Mouse (Mus musculus) kidney, adult 2 months (tissue): Measurements from ENCODE around the gene Iqcg. TPM values are rescaled to one million over a fixed set of nuclear protein-coding genes. Genes with fewer than 3 reads are reported as not detected.

Experiments used
- DNase-seq: peaks from one replicate; pipeline ENCODE4 v3.0.0; 2021
- H3K27ac ChIP-seq: fragments of 200-500 bp; 2 replicates; pipeline ENCODE4 v1.5.1; 2012; ENCODE audit warnings: low read depth, low read length, control low read depth, inconsistent platforms; ENCODE audit not compliant: insufficient read depth
- H3K27me3 ChIP-seq: fragments of 200-500 bp; replicated peaks from 2 replicates; pipeline ENCODE4 v1.6.1; 2012; ENCODE audit warnings: mild to moderate bottlenecking, moderate library complexity, low read length, inconsistent platforms; ENCODE audit not compliant: control insufficient read depth, insufficient read depth
- H3K36me3 ChIP-seq: fragments of 200-500 bp; 2 replicates; pipeline ENCODE4 v1.6.1; 2012; ENCODE audit warnings: mild to moderate bottlenecking, moderate library complexity, low read length, inconsistent platforms; ENCODE audit not compliant: control insufficient read depth, insufficient read depth
- H3K4me1 ChIP-seq: fragments of 200-500 bp; 2 replicates; pipeline ENCODE4 v1.6.1; 2011; ENCODE audit warnings: low read length; ENCODE audit not compliant: control insufficient read depth, insufficient read depth
- H3K4me3 ChIP-seq: fragments of 200-500 bp; 2 replicates; pipeline ENCODE4 v1.5.1; 2011; ENCODE audit warnings: mild to moderate bottlenecking, low read depth, low read length, control low read depth; ENCODE audit not compliant: insufficient read depth
- CTCF ChIP-seq: fragments of 200-500 bp; conservative IDR thresholded peaks from 2 replicates; pipeline ENCODE4 v1.5.1; 2011; ENCODE audit warnings: low read depth, mild to moderate bottlenecking, control low read depth, low read length, moderate library complexity, mixed read lengths; ENCODE audit not compliant: insufficient read depth, insufficient read length
- POLR2A ChIP-seq: fragments of 200-500 bp; IDR thresholded peaks from one replicate; pipeline ENCODE4 v1.6.1; 2011; ENCODE audit warnings: low read depth, low read length, control low read depth
- WGBS: fragments of 180-500 bp; shearing (Covaris S2); methylation state at CpG from one replicate; pipeline ENCODE4 v1.1.7; 2018; 5-methylcytosine and 5-hydroxymethylcytosine counted together
- polyA plus RNA-seq: library from polyadenylated mRNA; depleted of rRNA; stranded (reverse); fragments of >200 nt; gene quantifications from 2 replicates; pipeline ENCODE4 v1.2.3, GENCODE M21; 2012; rRNA removed

The Iqcg gene
- 2.8 and 3.8 TPM in 2 replicates for polyA plus RNA-seq

GRCm38 (mm10) chr16:33056095-33056785, at the start of gene Iqcg, which contains the start of gene Rpl35a:
TSS of gene Iqcg (minus strand) at chr16:33056218.
TSS of gene Rpl35a (plus strand) at chr16:33056453.
- under 1% methylated on average over 47 of the region's 47 CpGs for WGBS
- Histone ChIP-seq H3K4me1 (peaks cover 10% of the 10 kb centered on the region), H3K27ac (peak within 1 kb of the TSS; percentile 92), H3K4me3 (peak within 1 kb of the TSS; percentile 77), H3K27me3 (no peaks in the 10 kb centered on the region), H3K36me3 (peaks cover 3% of the 10 kb centered on the region)
- peak; percentile 65 for TF ChIP-seq POLR2A
- no peak for TF ChIP-seq CTCF
- DNase-seq: peak; percentile 93

DNA sequence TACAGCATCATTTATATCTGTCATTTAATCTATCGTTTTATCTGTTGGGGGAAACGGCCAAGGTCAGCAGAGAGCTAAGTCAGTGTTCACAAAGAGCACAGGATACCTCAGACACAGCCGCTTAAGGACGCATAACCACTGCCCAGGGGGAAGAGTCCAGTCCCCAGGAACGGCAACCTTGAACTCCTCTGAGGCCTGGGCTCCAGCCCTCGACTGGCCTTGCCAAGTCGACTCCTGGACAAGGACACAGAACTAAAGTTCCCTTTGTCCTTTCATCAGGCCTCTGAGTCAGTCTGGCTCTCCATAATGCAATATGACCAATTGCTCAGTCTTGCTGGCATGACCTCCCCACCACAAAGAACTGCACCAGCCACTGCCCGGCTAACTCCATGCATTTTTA, 29.6 kb upstream of the Iqcg start:
- H3K4me3 ChIP-seq: no peak overlapping the region
- H3K4me1 ChIP-seq: no peaks in the 10 kb centered on the region
- peaks cover 3% of the 10 kb centered on the region; the same call in 1 of the 2 replicates for H3K36me3 ChIP-seq
- no peak overlapping the region for H3K27ac ChIP-seq
- no peaks in the 10 kb centered on the region for H3K27me3 ChIP-seq
- TF ChIP-seq CTCF (no peak), POLR2A (no peak)
- WGBS: 58% methylated on average over 8 of the region's 8 CpGs
- peak; percentile 54 for DNase-seq

DNA sequence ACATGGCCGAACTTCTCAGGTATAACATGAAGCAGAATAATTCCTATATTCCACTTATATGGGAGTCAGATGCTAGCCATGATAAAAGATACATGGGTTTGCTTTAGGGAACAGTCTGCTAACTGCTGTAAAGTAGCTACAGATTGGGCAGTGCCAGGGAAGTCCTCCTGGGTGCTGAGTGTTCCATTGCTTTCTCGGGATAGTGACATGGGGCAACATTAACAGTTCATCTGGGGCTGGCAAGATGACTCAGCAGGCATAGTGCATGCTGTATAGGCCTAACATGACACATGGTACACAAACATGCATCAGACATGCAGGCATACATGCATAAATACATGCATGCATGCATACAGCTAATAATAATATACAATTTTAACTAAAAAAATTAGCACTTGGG, 28.0 kb upstream of the Iqcg start:
- WGBS: 82% methylated on average over 2 of the region's 2 CpGs
- no peak overlapping the region for H3K4me3 ChIP-seq
- no peak overlapping the region for H3K27ac ChIP-seq
- no peaks in the 10 kb centered on the region for H3K4me1 ChIP-seq
- TF ChIP-seq POLR2A (no peak), CTCF (no peak)
- no peaks in the 10 kb centered on the region; the same call in 1 of the 2 replicates for H3K36me3 ChIP-seq
- no peak for DNase-seq
- no peaks in the 10 kb centered on the region for H3K27me3 ChIP-seq

- no peak for DNase-seq
- Histone ChIP-seq H3K27me3 (no peaks in the 10 kb centered on the region), H3K4me3 (no peak overlapping the region), H3K36me3 (no peaks in the 10 kb centered on the region; the same call in 1 of the 2 replicates), H3K4me1 (no peaks in the 10 kb centered on the region), H3K27ac (no peak overlapping the region)
- no peak for TF ChIP-seq POLR2A
- no peak for TF ChIP-seq CTCF
- WGBS: 91% methylated on average over 6 of the region's 6 CpGs
Observed at GRCm38 (mm10) chr16:33082951-33083350, 26.9 kb upstream of the Iqcg start.

DNA sequence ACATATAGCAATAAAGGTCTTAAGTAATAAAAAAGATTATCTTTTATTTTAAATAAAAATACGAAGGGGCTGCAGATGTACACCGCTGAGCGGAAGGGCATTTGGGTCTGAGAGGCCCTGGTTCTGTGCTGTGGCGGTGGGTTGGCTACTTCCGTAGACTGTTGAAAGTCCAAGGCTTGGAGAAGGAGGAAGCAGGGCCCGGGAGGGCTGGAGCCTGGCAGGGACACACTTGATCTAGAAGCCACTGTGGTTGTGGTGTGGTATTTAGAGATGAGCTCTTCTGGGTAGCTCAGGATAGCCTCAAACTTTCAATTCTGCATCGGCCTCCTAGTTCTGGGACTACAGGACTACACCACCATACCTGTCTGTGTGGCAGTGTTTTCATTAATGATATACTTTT, 24.0 kb upstream of the Iqcg start:
- no peak for DNase-seq
- H3K4me3 ChIP-seq: no peak overlapping the region
- no peak for TF ChIP-seq POLR2A
- no peak for TF ChIP-seq CTCF
- H3K4me1 ChIP-seq: no peaks in the 10 kb centered on the region
- H3K27me3 ChIP-seq: no peaks in the 10 kb centered on the region
- H3K36me3 ChIP-seq: no peaks in the 10 kb centered on the region; the same call in 1 of the 2 replicates
- 91% methylated on average over 7 of the region's 7 CpGs for WGBS
- no peak overlapping the region for H3K27ac ChIP-seq

DNA sequence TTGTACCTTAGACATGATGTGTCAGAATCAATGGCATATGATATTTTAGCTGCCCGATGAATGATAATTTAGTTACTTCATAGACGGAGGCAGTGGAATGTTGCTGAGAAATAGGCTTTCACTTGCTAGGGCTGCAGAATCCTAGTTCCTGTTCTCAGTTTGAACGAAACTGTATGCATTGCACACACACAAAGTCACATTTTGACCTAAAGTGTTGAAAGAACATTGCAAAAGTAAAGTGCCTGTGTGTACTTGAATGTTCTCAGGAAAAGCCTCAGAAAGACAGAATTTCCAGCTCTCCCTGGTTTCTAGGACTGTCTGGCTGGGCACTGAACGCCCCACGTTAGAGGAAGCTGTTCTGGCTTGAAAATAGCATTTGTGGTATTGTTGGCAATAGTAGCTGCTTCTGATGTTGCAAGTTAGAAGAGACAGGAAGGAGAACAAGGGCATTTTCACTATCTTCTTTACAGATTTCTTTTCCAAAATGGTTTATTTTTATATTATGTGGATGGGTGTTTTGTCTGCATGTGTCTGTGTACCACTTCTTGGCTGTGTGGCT, 21.1 kb upstream of the Iqcg start:
- no peak for DNase-seq
- no peaks in the 10 kb centered on the region for H3K27me3 ChIP-seq
- H3K36me3 ChIP-seq: no peaks in the 10 kb centered on the region
- WGBS: 85% methylated on average over 5 of the region's 5 CpGs
- H3K4me3 ChIP-seq: no peak overlapping the region
- no peak overlapping the region for H3K27ac ChIP-seq
- no peak for TF ChIP-seq CTCF
- no peak for TF ChIP-seq POLR2A
- H3K4me1 ChIP-seq: no peaks in the 10 kb centered on the region

DNA sequence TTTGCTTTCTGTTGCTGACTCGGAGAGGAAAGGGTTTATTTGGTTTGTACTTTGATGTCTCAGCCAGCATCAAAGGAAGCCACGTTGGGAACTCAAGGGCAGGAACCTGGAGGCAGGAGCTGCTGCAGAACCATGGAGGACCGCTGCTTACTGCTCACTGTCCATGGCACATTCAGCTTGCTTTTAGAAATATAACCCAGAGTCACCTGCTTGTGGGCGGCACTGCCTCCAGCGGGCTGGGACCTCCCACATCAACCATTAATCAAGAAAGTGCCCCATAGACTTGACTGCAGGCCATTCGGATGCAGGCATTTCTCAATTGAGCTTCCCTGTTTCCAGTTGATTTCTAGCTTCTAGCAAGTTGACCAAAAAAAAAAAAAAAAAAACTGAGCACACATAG, 20.1 kb upstream of the Iqcg start:
- Histone ChIP-seq H3K4me3 (no peak overlapping the region), H3K36me3 (no peaks in the 10 kb centered on the region), H3K27ac (no peak overlapping the region), H3K4me1 (no peaks in the 10 kb centered on the region), H3K27me3 (no peaks in the 10 kb centered on the region)
- 32% methylated on average over 6 of the region's 6 CpGs for WGBS
- TF ChIP-seq POLR2A (no peak), CTCF (no peak)
- peak; percentile 34 for DNase-seq
